Mouse (Mus musculus) ZHBTc4 (cell line): ENCODE measurements at regions not wholly inside any gene's neighbourhood (a gene's known extent, or its start where the extent isn't known, plus 50 kb on each side); places are given as distances from the start of the nearest gene placed in this dataset.

ENCODE experiments used
- DNase-seq: peaks from one replicate; pipeline ENCODE4 v3.0.0-alpha.2; 2011; ENCODE audit warnings: low read depth, low spot score

GRCm38 (mm10) chr15:51255203-51255615 is 2629.5 kb upstream of the Gm7489 start:
- DNase-seq: no peak

DNA sequence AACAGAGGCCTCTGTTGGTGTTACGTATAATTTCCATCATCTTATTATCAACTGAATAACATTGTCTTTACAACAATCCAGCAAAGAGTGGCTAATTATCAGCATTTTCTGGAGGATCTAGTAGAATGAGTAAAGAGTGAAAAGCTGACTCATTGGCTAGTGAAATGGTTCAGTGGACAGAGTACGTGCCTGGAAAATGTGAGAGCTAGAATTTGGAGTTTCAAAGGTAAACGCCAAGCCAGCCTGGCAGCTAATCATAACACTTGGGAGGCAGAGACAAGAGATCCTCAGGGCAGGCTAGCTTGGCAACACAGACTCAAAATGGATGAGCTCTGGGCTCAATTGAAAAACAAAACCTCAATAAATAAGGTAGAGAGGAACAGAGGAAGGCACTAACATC is 2628.0 kb upstream of the Gm7489 start:
- DNase-seq: no peak

DNA sequence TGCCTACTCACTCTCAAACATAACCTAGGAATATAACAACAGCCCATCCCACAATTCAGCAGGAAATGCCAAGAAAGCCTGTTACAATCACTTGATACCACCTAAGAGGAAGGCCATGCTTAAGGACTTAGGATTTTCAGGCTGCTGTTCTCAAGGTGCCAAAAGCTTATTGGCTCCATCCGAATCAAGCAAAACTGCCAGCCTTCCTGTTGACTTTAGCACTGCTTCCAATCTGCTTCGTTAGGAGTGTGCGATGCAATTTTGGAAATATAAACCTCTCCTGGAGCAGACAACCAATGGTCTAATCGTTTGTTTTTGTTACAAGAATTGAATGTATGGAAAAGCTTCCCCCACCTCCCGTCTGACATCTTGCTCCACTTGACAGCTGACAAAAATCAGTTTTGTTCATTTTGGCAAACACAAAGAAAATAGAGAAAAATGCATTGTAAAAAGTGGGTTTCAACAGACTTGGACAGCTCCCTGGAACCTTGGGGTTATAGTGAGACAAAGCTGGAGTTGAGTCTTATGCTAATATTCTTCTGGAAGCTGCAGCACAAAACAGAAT is 2620.0 kb upstream of the Gm7489 start:
- DNase-seq: no peak

GRCm38 (mm10) chr15:51265971-51266370 is 2618.7 kb upstream of the Gm7489 start:
- DNase-seq: no peak

- DNase-seq: no peak
Observed at GRCm38 (mm10) chr15:51271632-51272312, 2612.9 kb upstream of the Gm7489 start.

- DNase-seq: no peak
Observed at GRCm38 (mm10) chr15:51285334-51285733, 2599.4 kb upstream of the Gm7489 start.

- DNase-seq: no peak
Observed at GRCm38 (mm10) chr15:51286352-51286751, 2598.4 kb upstream of the Gm7489 start.

- DNase-seq: no peak
Observed at GRCm38 (mm10) chr15:51288911-51289432, 2595.7 kb upstream of the Gm7489 start.

DNA sequence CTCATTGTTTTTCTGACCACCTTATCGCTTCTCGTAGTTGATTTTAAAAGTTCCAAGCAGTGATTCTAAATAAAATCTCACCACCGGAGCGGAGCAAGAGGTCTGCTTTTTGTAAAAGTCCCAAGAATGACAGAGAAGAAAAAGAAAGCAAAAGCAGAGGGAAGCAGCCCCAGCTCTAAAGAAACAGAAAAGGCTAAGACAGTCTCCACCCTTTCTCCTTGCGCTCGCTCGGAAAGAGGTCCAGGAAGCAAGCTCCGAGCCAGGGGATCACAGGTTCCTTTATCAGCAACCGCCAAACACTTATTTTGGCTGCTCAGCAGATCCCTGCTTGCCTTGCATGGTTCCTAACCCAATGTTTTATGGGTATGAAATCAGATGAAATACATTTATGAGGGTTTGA is 2594.8 kb upstream of the Gm7489 start:
- DNase-seq: no peak

DNA sequence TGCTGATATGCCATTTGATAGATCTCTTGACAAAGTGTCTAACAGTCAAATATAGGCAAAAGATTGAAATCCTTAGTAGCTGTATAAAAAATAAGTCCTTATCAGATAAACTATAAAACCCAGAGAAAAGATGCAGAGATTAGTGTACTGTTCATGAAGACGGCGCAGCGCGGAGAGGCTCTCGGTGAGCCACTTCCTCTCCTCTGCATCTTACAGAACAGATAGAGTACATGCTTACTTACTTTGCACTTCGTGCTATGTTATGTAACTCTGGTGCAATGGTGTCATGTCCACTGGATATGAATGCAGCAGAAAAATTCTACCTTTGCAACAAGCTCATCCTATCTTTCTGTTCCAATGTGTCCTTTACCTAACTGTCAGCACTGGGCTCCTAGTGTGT is 2593.5 kb upstream of the Gm7489 start:
- DNase-seq: no peak

GRCm38 (mm10) chr15:51296841-51297240 is 2587.9 kb upstream of the Gm7489 start:
- peak; percentile 78 for DNase-seq

- no peak for DNase-seq
Observed at GRCm38 (mm10) chr15:51318072-51318471, 2566.6 kb upstream of the Gm7489 start.

DNA sequence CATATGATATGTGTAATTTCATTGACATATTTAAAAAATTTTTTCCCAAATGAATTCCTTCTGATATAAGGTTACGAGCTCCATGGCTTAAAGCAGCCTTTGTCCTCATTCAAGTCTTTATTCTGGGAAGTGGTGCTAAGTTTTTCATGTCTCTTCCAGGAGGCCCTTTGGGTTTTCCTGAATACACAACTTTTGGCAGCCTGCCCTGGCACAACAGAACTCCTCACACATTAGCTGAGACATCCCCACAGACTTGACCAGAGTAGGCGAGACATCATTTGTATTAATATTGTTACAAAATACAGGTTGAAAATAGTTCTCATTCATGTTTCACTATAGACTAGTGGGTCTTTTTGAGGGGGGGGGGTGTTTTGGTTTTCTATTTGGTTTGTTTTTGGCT is 2565.9 kb upstream of the Gm7489 start:
- no peak for DNase-seq

- no peak for DNase-seq
Observed at GRCm38 (mm10) chr15:51320366-51320894, 2564.3 kb upstream of the Gm7489 start.

- DNase-seq: no peak
Observed at GRCm38 (mm10) chr15:51323284-51323683, 2561.4 kb upstream of the Gm7489 start.

GRCm38 (mm10) chr15:51324211-51324610 is 2560.5 kb upstream of the Gm7489 start:
- no peak for DNase-seq

GRCm38 (mm10) chr15:51327702-51328101 is 2557.0 kb upstream of the Gm7489 start:
- no peak for DNase-seq

- DNase-seq: no peak
Observed at GRCm38 (mm10) chr15:51336441-51336840, 2548.3 kb upstream of the Gm7489 start.

DNA sequence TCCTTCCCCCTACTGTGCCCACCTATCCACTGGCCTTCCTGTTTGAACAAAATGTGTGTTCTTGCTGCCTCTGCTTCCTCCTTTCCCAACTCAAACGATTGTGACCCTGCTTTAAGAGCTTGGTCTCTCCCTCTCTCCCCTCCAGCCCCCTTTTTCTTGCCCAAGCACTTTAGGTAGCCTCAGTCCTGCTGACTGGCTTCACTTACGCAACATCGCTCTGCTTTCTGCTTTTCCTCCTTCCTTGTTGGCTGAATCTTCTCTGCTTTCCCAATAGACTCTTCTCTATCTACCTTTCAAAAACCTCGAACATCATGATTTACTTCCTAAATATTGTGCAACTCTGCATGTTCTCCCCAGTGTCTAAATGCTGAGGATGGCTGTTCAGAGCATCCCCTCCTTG is 2538.4 kb upstream of the Gm7489 start:
- no peak for DNase-seq

DNA sequence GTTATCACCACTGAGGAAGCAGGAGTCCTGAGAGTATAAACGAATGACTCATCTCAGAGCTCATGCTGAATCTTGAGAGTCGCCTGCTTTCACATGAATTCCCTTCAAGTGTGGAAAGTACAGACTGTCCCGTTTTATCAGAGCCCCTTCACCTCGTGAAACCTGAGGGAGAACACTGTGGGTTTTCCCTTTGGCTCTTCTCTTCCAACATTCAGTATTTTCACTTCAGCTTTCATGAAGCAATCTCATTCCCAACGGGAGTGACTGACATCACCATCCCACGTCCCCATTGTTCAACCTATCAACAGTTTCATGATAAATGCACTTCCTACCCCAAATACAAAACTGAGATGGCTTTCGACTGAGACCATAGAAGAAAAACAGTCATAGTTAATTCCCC is 2521.3 kb upstream of the Gm7489 start:
- no peak for DNase-seq

DNA sequence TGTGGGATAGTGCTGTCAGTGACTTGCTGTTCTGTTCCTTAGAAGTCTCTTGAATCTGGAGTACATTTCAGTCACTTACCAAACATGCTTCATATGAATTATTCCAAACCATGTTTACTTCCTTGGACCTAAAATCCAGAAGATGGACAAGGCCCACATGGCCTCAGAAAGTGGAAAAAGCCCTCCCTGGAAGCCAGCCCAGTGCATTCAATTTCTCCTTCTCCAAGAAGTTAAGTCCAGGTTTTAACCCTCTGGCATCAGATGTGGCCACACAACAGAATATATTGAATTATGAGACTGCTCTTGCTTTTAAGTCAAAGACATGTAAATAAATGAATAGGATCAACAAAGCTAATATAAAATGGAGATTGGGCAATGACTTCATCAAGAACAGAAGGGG is 2513.5 kb upstream of the Gm7489 start:
- DNase-seq: no peak

DNA sequence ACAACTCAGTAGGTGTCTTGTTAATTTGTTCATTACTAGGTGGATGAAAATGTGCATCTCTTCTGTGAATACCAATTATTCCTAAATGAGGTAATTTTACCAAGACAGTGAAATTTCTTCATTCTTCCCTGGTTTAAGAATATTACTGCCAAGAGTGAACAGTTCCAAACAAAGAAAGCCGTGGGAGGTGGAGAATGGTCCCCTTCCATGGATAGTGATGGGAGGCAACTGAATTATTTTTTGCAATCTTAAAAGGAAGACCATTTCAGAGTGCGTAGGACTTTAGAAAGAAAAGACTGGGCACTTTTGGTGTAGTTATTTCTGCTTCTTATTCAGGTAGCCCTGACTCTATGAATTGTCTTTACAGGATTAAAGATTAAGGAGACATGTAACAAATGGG is 2494.3 kb upstream of the Gm7489 start:
- DNase-seq: no peak

- DNase-seq: no peak
Observed at GRCm38 (mm10) chr15:51391352-51391751, 2493.4 kb upstream of the Gm7489 start.
